Mouse (Mus musculus): ENCODE data around the gene Gm20458.

Gm20458 gene

DNA sequence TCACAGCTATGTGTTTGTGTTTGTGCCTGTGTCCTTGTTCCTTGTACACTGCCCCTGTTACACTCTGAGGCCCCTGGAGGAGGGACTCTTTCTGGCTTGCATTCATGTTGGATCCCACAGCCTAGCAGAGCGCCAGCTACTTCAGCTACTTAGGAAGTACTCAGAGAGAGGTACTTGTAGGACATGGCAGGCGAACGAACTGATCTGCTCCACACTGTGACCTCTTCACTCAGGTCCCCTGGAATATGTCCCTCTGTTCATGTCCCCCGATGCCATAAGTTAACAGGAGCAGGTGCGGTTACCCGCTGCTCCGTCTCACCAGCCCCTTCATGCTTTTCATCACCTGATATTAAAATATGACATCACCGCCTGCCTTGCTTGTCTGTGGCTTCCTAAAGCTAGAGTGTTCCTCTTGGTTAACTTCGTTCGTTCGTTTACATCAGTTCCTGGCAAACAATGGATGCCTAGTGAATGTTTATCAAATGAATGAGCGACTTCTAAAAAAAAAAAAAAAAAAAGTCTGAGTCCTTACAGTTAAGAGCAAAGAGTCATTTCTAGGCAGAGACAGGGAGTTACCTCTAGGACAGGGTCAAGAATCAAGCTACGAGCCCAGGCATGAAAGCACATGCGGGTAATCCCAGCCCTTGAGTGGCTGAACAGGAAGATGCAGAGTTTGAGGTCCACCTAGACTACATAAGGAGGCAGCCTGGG is 7.6 kb upstream of the Gm20458 start:
- no peak for DNase-seq (ENCODE audit: low read depth, low spot score)

DNA sequence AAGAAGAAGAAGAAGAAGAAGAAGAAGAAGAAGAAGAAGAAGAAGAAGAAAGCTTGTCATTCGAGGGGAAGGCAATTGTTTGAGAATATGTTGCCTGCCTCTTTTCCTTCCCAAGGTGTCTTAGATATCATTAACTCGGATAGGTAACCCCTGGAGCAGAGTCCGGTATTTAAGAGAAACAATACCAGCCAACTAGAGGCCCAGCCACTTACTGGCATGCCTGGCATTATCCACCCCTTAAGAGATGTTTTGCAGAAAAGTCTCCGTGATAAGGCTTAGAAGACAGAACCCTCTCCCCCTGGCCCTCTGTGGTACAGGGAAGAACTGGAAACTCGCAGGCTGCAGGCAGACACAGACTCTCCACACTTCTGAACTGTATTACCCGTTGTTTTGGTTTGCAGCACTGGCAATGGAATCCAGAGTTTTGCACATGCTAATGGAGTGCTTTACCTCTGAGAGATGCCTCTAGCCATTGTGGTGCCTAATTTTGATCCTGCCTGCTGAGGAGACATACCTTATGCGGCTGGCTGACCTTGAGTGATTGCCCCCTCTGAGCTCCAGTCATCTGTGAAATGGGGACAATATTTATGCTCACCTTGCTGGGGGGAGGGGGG is 6.8 kb upstream of the Gm20458 start:
- DNase-seq (ENCODE audit: low read depth, low spot score): no peak

DNA sequence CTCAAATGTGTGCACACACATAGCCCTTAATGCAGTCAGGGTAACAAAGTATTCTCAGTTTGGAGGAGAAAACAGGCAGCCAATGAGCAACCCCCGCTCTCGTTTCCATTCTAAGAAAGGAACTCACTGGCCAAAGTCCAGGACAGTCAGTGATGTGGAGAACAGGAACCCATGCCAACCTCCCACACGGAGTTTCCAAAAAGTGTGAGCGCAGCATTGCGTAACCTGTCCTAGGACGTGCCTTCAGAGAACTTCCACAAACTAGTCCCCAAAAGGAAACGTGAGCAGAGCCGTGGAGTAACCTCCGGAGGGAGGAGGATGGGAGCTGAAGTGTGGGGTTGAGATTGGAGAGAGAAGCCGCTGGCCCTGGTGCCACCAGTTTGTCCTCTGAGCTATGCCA is 5.9 kb upstream of the Gm20458 start:
- DNase-seq (ENCODE audit: low read depth, low spot score): no peak

DNA sequence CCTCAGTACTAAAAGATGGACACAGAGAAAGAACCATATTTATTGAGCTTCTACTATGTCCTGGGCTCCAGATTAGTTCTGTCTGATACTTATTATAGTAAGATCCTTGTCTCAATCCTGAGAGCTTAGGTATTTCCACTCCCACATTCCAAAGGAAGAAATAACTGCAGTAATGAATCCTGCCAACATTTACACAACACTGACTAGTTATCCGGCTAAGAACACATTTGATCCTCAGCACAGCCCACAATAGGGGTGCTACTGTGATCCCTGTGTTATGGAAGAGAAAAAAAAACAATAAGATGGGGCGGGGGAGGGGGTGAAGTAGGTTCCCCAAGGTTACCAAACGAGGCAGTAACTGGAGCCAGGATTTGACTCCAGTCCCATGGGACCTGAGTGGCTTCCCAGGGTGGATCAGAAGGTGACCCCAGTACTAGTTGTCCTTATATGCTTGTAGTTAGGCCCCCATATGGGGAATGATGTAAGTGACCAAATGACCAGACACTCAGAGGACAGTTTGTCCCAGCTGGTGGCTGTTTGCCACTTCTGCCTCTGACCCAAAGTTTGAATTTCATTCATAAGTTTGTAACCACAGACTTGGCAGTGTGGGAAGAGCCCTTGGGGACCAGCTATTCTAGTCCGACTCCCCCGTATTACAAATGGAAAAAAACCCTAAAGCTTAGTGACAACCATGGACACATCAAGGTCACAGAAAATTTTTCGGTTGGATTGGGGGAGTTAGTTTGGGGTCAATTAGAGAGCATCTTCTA is 5.2 kb upstream of the Gm20458 start:
- DNase-seq (ENCODE audit: low read depth, low spot score): no peak

DNA sequence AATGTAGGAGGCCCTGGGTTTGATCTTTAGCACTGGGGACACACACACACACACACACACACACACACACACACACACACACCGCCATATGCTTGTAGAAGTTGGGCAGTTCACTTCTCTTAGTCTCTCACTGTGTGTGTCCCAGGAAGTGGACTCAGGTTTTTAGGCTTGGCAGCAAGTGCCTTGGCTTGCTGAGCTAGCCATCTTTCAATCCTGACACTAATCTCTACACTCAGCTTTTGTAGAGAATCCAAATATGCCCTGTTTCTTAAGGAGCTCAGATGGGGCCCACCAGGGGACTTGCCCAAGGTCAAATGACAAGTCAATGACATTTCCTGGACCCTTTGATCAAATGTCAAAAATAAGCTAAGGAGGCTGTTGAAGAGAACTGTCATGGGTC is 4.4 kb upstream of the Gm20458 start:
- no peak for DNase-seq (ENCODE audit: low read depth, low spot score)

DNA sequence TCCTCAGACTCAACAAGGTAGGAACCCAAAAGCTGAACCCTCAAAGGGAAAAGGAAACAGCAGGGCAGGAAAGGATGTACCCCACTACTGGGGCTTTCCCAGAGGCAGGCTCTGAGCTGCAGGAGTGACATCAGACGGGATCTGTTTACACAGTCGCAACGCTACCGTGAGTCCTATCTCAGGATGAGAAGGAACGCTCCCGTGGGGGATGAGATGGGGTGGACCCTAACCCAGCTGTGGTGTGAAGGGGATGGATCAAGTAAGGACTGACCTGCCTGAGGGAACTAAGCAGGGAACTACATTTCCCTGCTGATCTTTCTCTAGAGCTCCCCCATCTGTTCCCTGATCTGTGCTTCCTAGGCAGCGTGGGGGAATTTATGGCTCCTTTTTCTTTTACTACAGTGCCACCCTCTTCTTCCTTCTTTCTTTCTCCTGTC is 3.9 kb upstream of the Gm20458 start, which contains the start of gene Sys1:
TSS of gene Sys1 (plus strand) at position 101 of the 437 bp plus-strand sequence.
- DNase-seq (ENCODE audit: low read depth, low spot score): no peak

DNA sequence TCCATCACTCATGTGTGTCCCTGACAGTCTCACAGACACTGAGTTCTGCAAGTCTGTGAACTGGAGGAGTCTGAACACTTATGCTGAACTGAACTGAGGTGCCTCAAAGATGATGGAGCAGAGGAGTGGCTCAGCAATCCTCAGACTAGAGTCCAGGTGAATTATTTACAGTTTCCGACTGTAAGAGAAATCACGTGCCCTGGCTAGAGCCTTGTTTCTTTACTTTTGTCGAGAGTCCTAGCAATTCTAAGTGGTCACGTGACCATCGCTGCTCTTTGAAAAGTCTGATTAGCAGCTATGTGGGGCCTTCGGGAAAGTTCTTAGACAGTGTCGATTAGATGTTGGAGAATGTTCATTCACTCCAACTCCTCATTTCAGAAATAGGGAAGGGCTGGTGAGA is 2.8 kb upstream of the Gm20458 start:
- DNase-seq (ENCODE audit: low read depth, low spot score): no peak

DNA sequence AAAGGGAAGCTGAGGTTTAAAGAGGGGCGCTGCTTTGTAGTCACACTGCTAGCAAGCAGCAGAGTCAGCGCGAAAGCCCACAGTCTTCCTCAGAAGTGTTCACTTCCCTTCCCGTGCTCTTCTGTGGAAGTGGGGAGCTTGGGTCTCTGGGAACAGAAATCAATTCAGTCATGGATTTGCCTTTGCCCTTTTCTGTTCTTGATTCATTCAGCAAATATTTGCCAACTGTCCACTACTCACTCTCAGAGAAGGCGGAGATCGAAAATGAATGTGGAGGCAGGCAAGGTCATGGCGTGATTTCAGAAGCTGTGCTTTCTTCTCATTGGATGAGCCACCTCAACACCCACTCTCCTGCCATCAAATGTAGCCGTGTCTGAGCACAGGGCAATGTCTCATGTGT is 2.2 kb upstream of the Gm20458 start:
- DNase-seq (ENCODE audit: low read depth, low spot score): no peak

DNA sequence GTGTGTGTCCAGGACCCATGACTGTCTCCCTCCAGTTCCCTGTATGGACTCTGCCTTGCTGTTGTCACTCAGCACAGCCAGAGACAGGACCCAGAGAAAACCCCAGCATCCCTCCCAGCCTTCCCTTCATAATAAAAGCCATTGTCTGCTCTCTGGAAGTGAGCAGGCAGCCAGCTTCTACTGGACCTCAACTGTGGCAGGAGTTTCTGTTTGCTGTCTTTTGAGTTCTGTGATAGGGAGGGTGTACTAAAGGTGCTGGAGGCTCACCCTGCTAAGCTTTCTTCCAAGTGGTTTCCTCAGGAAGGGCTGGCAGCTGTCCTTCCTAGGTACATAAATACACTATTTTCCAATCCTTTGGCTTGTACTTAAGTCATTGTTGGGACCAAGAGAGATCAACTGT is 4.4 kb downstream of the Gm20458 start:
- no peak for DNase-seq (ENCODE audit: low read depth, low spot score)

DNA sequence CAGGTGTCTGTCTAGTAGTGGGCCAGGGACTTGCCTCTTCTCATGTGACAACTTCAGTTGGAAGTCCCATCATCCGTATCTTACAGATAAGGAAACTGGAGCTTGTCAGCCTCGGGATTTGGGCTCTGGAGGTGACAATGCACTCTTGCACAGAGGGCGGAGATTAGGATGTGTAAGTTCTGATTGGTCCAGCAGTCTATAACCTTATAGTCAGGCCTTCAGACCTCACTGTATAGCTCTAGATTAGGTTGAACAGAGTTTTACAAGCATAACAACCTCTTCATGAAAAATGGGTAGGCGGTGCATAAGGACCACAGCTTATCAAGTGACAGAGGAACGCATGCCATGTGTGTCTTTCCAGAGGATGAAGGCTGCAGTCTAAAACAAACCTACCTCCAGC is 6.0 kb downstream of the Gm20458 start:
- no peak for DNase-seq (ENCODE audit: low read depth, low spot score)

DNA sequence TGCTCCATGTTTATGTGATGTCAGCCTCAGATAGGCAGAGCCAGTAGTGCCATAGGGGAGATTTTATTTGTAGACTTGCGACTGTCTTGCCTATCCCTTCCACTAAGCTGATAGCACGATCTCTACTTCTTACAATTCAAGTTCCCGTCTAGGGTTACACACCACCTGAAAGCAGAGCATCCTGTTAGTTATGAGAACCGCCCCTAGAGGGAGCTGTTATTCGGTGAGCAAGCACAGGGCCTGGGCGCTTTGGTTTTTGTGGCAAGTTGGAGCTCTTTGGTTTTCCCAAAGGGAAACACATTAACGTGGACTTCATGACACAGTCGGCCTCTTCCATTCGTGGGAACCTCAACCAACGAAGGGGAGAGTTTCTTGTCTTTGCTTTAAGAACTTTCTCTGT is 9.5 kb downstream of the Gm20458 start:
- DNase-seq (ENCODE audit: low read depth, low spot score): peak; percentile 22

DNA sequence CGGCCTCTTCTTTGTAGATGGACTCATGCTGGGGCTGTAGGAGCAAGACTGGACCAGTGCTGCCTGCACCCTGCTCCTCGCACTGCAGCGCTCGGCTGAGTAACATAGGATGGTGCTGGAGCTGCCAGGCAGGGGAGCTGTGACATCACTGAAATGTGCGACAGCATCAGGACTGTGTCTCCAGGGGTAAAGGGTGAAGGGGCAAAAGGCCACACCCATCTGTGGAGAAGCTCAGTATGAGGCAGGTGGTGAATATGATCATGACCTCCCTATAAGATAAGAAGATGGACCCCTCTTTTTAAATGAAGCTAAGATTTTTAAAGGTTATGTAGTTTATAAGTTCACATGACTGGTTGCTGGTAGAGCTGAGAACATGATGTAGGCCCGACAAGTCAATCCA is 12.9 kb downstream of the Gm20458 start, which contains the start of gene Trp53tg5:
TSS of gene Trp53tg5 (minus strand) at position 101 of the 400 bp plus-strand sequence.
- no peak for DNase-seq (ENCODE audit: low read depth, low spot score)

DNA sequence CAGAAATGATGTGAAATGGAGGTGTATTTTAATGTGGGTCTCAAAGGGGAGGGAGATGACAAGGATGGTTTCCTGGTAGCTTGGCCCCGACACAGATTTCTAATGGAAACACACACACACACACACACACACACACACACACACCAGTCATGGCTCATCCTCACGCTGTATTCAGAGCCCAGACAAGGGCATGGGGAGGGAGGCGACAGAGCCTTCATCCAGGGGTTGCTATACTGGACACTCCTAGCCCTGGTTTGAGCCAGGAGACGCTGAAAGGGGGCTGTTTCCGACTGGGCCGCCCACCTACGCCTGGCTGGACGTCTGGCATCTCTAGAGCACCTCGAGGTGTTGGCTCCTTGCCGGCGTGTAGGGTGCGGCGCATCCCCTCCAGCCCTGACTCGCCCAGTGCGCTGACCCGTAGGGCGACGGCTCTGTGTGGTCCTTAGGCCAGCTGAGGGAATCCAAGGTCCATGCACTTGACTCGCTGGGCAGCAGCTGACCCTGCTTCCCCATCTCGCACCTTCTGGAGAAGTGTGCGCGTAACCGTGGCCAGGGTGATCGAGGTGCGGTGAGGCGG is 25.0 kb downstream of the Gm20458 start, which contains the start of gene Dbndd2:
TSS of gene Dbndd2 (plus strand) at position 426 of the 577 bp plus-strand sequence.
- DNase-seq (ENCODE audit: low read depth, low spot score): no peak

DNA sequence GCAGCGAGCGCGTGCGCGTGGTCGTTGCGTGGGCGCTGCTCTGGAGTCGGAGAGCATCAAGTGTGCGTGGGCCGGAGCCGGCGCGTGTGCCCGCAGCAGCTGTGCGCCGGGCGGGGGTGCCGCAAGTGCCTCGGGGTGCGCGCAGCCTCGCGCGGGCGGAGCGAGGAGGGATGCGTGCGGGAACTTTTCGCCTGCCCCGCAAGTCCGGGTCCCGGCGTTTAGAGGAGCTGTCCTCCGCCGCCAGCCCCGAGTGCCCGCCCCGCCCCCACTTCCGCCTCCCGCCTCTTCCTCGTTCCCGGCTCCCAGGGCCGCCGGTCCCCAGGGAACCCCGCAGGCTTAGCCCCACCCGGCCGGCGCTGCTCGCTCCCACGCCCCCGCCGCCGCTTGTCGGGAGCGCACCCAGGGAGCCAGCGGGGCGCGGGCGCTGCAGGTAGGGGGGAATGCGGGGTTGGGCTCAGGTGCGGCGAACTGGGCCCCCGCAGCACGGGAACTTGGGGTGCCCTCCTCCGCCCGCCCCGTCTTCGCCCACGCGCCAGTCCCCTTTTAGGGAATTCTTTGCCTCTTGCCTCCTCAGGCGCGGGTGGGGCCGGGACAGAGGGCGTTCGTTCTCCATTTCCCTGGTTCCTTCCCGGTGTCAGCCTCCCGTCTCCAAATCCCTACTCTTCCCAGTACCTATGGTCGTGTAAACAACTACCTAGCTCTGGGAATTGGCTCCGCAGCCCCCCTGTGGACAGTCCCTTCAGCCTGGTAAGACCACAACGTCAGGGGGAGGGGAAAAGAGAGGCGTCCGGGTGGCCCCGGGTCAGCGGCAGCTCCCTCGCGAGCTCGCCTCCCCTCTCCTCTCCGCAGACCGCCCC is 25.7 kb downstream of the Gm20458 start:
- DNase-seq (ENCODE audit: low read depth, low spot score): no peak

DNA sequence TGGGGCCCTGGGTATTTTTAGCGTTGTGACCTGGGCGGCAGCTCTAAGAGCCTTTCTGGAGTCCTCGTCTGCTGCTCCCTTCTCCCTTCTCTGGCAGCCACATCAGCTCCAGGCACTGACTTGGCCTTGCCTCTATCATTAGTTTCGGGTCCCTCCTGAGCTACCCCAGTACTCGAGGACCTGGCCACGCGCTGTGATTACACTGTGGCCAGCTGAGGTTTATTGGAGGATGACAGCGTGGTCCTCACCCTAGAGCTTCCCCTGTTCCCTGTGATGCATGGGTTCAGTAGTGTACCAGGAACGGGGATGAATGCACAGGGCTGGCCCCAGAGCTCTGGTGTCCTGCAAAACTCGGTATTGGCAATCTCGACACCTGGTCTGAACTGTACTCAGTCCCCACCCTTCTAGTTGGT is 26.4 kb downstream of the Gm20458 start:
- DNase-seq (ENCODE audit: low read depth, low spot score): no peak

DNA sequence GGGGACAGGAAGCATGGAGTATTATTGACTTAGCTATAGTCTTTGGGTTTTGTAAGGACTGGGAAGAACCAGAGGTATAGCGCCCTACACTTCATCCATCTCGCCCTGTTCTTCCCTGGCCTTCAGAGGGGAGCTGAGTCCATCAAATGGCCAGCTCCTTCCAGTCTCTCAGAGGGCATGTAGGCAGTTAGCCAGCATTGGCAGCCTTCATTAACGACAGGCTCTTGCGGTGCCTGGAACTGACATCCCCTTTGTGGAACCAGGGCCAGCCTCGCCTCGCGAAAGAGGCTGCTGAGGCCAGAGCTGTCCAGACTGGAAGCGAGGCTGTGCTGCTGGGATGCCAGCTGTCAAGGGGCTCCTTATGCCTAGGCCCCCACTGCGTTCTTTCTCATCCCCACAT is 27.0 kb downstream of the Gm20458 start:
- no peak for DNase-seq (ENCODE audit: low read depth, low spot score)

DNA sequence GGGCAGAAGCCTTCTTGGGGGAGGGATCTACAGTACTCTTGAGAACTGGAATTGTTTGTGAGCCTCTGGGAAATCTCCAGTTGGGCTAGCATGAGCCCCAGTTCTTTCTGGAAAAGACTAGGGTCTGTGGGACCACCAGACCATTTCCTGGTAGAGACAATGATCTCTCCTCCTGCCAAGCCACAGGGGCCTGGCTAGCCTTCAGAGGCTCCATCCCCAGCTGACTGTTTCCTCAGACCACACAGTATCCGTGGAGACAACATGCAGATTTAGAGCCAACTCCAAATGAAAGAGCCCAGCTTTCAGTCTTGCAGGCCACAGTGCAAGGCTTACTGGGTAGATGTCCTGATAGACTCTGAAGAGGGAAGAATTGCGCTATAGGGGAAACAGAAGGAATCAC is 33.4 kb downstream of the Gm20458 start:
- DNase-seq (ENCODE audit: low read depth, low spot score): no peak

DNA sequence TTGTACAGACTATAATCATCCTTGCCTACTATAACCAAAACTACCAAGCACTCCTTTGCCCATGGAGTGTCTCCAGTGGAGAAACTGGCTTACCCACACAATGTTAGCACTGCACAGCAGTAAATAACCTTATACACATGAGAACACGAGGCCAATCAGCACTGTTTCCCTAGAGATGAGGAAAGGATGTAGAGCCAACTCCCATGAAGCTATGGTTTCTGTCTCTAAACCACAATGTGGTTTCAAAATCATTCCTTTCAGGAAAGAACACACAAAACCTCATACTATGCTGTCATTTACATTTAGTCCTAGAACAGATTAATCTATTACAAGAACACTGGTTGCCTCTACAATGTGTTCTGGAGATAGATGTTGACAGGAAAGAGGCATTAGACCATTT is 35.6 kb downstream of the Gm20458 start:
- DNase-seq (ENCODE audit: low read depth, low spot score): no peak

DNA sequence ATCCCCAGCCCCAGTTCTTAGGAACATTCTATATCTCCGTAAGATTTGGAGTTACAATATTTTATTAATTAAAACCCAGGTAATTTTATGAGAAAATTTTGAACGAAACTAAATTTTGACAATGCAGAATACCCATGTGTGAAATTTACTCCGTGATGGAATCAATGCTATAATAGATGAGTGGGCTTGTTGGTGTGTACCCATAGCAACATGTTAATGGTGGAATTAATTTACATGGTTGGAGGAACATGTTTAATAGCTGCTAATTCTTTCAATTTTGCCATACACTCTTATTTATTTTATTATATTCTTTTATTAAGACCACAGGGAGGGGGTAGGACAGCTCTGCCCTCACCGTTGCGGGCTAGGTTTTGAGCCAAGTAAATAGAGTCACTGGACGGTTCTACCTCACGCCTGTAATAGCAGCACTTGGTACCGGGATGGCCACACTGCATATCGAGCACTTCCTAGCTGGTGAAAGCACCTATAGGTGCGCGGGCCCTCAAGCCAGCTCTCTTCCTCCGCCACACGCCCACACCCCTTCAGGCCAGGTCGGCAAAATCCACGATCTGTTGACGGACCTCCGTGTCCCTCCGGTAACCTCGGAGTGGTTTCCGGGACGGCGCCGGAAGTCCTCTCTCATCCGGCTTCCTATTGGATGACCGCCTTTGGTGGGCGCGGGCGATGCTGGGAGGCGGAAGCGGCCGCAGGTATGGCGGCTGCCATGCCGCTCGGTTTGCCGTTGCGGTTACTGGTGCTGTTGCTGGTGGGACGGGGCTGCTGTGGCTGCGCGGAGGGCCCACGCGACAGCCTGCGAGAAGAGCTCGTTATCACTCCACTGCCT is 36.3 kb downstream of the Gm20458 start, which contains the start of gene Pigt:
TSS of gene Pigt (plus strand) at position 674 of the 844 bp plus-strand sequence.
- peak; percentile 68 for DNase-seq (ENCODE audit: low read depth, low spot score)

DNA sequence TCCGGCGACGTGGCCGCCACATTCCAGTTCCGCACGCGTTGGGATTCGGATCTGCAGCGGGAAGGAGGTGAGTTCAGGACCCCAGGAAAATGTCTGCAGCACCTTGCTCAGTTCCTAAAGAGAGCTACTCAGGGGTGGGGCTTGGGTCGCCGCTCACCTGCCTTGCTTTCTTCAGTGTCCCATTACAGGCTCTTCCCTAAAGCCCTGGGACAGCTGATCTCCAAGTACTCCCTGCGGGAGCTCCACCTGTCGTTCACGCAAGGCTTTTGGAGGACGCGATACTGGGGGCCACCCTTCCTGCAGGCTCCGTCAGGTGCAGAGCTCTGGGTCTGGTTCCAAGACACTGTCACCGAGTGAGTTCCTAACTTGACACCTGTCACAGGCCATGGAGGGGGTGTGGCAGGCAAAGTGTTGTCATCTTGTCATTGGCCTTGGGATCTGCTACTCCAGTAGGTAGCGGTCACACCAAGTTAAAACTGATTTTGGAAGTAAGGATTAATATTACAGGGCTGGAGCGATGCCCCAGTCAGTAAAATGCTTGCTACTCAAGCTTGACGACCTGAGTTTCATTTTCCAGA is 37.0 kb downstream of the Gm20458 start:
- DNase-seq (ENCODE audit: low read depth, low spot score): peak; percentile 11

Data from c-Kit-negative CD71-positive TER-119-positive erythroid progenitor cells, embryonic 14.5 days (primary cell).